Mouse (Mus musculus): ENCODE results near the gene Gatad2b.
A peak's percentile ranks its signal among the peaks of the same experiment; 100 is the strongest.

Gene Gatad2b

DNA sequence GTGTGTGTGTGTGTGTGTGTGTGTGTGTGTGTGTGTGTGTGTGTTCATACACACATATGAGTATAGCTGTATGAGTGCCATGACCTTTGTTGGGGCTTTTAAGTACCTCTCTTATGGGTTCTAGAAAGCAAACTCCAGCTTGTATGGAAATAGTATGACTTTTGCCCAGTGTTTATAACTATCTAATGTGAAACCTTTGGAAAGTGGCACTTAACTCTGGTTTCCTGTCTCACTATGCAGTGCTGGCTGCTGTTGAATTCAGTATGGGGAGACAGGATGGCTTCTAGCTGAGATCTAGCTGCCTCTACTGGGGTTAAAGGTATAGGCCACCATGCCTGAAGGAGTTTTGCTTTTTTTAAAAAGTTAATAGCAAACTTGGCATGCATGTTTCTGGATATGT lies 16.6 kb downstream of the Gatad2b start:
- DNase-seq (ENCODE audit: low read depth, low spot score), result peak; percentile 43

DNA sequence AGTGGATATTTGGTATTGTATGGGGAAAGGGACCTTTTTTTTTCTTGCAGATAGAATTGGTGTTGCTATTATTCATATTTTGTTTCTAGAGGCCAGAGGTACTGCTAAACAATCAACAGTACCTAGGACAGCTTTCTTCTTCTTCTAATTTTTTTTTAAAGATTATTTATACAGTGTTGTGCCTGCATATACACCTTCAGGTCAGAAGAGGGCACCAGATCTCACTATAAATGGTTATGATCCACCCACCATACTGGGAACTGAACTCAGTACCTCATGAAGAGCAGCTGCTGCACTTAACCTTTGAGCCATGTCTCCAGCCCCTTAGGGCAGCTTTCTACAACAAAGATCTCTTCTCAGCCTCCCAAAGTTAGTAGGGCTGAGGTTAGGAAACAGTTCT lies 20.4 kb downstream of the Gatad2b start:
- DNase-seq (ENCODE audit: low read depth, low spot score), result peak; percentile 57

DNA sequence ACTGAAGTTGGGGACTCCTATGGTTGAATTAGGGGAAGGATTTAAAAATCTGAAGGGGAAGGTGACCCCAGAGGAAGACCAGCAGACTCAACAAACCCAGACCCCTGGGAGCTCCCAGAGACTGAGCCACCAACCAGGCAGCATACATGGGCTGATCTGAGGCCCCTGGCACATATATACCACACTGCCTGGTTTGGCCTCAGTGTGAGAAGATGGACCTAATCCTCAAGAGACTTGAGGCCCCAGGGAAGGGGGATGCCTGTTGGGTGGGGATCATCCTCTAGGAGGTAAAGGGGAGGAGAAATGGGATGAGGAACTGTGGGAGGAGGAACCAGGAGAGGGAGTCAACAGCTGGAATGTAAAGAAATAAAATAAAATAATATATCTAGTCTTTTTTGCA lies 21.3 kb downstream of the Gatad2b start:
- no peak for DNase-seq (ENCODE audit: low read depth, low spot score)

DNA sequence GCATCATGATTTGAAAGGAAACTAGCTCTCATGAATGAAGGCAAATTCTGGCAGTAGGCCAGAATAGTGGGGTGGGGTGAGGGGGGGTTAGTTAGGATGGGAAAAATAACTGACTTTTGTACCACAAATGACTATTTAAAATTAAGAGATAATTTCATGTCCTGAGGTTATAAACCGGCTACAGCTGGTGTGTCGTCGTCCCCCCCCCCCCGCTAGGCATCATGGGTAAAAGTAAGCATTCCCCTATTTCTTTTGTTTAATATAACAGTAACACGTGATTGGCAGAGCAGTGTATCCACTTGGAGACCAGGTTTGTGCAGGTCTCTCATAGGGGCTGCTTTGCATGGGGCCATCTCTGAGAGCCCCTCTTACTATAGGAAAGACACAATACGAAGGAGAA lies 29.3 kb downstream of the Gatad2b start:
- peak; percentile 21 for DNase-seq (ENCODE audit: low read depth, low spot score)

DNA sequence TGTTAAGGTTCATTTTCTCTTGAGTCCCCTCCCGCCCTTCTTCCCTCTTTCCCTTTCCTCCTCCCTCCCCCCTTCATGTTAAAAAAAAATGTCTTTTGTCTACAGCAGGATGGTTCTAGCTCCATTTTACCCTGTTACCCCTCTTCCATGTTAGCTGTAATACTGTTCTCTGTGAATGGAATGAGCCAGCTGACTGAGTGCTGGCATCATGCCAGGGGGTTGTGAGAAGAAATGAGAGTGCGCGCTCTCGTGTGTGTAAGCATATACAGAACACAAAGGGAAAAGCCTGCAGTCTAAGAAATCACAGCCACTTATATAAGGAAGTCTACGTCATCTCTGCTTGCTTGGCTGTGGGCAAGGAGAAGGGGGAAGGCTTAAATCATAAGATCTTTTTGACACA lies 30.1 kb downstream of the Gatad2b start:
- peak; percentile 68 for DNase-seq (ENCODE audit: low read depth, low spot score)

DNA sequence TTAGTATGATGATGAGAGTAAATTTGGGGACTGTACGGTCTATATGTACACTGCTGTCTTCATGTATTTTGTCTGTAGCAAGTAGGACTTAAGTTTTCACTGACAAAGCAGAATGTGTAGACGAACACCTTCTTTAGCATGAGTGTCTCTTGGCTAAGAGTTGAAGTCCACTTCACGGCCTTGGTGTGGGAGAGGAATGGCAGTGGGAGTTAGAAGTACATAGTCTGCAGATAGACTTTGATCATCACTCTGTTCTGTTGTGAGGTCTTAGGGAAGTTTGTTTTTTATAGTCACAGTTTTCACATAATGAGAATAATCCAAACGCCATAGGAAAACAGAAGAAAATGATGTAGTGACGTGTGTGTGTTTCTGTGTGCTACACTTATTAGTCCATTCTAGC lies 39.5 kb downstream of the Gatad2b start:
- no peak for DNase-seq (ENCODE audit: low read depth, low spot score)

DNA sequence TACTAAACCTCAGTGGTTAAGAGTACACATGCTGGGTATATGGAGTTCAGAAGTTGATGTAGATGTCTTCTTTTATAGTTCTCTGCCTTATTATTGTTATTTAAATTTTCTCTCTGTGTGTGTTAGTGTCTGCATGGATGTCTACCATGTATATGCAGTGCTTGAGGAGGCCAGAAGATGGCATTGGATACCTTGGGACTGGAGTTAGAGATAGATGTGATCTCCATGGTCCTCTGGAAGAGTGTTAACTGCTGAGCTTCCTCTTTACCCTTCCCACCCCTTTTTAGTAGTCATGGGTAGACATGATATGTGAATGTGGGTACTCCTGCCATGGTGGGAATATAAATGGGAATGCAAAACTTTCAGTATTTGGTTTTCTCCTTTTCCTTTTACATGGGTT lies 42.5 kb downstream of the Gatad2b start:
- DNase-seq (ENCODE audit: low read depth, low spot score), result no peak

DNA sequence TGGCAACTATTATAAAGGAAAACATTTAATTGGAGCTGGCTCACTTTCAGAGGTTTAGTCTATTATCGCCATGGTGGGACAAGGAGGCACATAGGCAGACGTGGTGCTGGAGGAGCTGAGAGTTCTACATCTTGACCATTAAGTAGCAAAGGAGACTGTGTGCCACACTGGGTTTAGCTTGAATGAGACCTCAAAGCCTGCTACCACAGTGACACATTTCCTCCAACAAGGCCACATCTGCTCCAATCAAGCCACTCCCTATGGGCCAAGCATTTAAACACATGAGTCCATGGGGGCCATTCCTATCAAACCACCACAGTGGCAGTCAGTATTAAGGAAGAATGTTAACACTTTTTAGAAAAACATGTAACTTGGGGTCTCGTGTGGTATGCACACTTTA lies 45.2 kb downstream of the Gatad2b start:
- no peak for DNase-seq (ENCODE audit: low read depth, low spot score)

DNA sequence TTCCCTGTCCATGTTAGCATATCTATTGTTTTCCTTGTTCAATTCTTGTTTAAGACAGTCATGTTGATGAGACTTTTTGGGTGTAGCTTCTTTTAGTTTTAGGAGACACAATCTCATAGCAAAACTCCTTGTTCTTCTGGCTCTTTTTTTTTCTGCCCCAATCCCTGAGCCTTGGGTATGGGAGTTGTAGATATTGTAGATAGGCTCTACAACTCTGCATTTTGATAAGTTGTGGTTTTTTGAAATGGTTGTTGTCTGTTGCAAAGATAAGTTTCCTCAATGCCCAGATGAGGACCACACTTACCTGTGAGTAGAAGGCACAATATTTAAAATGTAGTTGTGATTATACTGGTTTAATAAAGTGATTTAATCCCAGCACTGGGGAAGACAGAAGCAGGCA lies 47.2 kb downstream of the Gatad2b start:
- no peak for DNase-seq (ENCODE audit: low read depth, low spot score)

DNA sequence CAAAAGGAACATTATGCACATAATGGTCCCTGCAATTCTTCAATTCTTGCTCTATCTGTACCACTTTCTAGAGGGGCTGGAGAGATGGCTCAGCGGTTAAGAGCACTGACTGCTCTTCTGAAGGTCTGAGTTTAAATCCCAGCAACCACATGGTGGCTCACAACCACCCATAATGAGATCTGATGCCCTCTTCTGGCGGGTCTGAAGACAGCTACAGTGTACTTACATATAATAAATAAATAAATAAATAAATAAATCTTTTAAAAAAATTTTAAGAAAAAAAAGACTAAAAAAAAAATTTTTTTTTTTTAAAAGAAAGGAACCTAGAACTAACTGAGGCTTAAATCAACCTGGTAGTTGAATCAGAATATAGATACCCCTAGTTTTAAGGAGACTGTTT lies 49.9 kb downstream of the Gatad2b start:
- peak; percentile 39 for DNase-seq (ENCODE audit: low read depth, low spot score)

DNA sequence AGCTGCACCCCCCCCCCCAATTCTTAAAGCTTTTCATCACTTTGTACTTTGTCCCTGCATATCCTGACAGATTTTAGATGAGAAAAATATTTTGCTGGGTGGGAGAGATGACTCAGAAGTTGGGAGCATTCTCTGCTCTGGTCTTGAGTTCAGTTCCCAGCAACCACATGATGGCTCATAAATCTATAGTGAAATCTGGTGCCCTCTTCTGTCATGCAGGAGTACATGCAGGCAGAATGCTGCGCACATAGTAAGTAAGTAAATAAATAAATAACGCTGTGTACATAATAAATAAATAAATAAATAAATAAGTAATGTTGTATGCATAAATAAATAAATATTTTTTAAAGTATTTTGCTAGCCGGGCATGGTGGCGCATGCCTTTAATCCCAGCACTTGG lies 54.9 kb downstream of the Gatad2b start:
- DNase-seq (ENCODE audit: low read depth, low spot score), result peak; percentile 8

DNA sequence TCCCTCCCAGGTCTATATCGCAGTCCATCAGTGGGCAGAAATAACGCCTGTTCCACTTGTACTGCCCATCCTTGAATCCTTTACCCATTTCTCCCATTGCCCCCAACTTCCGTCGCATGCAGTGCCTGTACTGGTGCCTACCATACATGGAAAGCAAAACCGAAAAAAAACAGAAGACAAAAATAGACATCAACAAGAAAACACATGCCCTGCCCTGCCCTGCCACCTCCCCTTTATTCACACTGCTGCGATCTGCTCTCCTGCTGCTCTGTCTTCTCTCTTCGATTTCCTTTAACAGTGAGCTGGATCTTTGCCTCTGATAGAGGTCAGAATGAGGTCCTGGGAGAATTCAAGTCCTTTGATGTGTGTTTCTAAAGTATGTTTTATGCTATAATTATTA lies 65.0 kb downstream of the Gatad2b start:
- DNase-seq (ENCODE audit: low read depth, low spot score), result no peak

DNA sequence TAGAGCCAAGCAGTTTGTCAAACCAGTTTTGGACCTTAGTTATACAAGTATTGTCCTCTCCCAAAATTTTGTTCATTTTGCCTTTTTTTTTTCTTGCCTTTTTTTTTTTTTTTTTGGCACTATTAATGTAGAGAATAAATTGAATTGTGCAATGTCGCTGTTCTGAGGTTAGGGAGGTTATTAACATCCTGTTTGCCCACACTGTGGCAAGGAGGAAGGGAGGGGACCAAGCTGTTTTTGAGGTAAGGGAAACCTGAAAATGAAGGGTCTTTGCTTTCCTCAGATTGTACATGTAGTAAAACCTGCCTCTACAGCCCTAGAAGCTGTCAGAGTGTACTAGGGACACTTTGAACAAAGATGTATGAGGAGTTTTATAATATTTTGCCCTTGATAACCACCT lies 66.3 kb downstream of the Gatad2b start:
- no peak for DNase-seq (ENCODE audit: low read depth, low spot score)

DNA sequence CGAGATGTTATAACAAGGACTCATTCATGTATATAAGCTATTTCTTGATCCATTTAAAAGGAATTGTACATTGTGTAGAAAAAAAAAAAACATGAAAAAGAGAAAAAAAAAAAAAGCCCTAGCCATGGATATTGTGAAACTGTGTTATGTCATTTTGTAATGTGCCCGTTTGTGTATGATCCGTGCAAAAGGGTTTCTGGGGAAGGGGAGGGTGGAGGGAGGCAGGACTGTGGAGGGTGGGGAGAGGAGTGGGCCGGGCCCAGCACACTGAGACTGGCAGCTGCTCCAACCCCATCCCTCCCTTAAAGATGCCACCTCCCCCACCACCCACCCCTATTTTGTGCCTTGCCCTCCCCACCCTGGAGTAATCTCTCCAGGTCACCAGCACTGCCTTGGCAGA lies 68.5 kb downstream of the Gatad2b start:
- no peak for DNase-seq (ENCODE audit: low read depth, low spot score)

DNA sequence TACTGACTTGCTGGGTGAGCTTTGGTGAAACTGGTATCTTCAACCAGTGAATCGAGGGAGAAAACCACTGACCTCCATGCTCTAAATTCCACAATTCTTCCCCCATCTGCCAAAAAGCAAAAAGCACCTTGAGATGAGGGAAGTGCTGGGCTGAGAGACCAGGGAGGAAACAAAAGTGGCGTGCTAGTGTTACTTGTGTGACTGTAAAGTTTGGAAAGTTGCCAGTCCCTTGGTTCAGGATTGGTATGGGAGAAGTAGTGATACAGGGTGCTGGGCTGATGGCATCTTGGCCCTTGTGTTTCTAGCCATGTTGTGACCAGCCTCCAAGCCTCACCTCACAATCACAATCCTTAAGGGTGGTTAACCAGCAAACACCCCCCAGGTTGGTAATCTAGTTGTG lies 69.4 kb downstream of the Gatad2b start:
- no peak for DNase-seq (ENCODE audit: low read depth, low spot score)

DNA sequence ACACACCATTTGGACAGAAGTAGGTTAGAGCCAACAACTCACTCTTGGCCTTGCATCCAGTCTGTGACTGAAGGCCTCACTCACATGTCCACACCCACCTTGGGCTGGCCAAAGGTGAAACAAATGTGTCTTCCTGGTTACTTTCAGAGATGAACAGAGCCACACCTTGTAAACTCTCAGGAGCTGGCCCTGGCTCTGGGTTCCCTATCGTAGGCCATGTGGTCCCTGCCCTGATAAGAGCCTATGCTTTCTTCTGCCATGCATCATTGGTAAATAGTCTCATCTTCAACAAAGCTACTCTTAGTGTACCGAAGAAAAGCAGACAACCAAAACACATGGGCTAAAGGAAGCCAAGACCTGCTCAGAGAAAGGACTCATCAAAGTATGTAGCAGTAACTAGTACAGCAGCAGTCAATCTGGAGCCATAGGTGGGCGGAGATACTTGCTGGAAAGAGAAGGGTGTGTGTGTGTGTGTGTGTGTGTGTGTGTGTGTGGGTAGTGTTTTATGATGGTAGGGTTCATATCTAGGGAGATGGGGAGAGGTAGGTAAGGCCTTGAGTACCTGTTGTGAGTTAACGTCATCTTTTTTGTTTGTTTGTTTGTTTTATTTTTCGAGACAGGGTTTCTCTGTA lies 74.1 kb downstream of the Gatad2b start:
- no peak for DNase-seq (ENCODE audit: low read depth, low spot score)

DNA sequence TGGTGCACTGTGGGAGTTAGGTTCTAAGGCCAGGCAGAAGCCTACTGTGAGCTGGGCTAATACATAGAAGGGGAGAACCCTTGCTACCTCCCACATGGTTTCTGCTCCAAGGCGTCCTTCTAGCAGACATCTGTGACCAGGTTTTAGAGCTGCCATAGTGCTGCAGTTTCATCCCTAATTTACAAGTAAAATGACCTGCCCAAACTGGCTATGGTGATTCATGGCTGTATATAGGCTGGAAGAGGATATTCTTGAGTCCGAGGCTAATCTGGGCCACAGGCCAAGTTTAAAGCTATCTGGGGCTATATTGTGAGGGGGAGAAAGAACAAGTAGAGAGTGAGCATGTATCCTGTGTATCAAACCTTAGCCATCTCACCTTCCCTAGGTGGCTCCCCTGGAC lies 76.1 kb downstream of the Gatad2b start:
- DNase-seq (ENCODE audit: low read depth, low spot score), result no peak

DNA sequence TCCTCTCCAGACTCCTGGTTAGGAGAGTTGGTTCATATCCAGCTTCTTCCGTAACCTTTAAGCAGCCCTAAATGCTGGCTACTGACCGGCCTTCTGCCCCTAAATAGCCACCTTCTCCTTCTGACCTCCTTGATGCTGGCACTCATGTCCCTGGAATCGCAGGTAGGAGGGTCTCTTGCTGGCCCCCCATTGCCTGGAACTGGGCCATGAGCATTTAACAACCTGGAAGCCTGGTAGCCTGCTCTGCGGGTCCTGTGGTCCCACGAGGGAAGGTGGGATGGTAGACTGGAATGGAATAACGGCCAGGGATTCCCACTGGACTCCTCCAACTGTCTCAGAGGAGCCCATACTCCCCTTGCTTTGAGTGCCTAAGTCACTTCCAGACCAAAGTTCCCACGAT lies 78.9 kb downstream of the Gatad2b start:
- no peak for DNase-seq (ENCODE audit: low read depth, low spot score)

DNA sequence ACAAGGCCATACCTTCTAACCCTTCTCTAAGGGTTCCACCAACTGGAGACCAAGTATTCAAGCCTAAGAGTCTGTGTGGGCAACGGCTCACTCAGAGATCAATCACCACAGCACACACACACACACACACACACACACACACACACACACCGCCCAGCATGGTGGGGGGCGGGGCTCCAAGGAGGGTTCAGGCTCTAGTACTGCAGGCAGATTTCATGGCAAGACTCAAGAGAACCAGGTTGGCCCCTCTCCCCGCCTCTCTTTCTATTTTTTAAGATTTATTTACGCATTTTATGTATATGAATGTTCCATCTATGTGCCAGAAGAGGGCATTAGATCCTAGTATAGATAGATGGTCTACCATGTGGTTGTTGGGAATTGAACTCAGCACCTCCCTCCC lies 79.8 kb downstream of the Gatad2b start:
- DNase-seq (ENCODE audit: low read depth, low spot score), result peak; percentile 16

DNA sequence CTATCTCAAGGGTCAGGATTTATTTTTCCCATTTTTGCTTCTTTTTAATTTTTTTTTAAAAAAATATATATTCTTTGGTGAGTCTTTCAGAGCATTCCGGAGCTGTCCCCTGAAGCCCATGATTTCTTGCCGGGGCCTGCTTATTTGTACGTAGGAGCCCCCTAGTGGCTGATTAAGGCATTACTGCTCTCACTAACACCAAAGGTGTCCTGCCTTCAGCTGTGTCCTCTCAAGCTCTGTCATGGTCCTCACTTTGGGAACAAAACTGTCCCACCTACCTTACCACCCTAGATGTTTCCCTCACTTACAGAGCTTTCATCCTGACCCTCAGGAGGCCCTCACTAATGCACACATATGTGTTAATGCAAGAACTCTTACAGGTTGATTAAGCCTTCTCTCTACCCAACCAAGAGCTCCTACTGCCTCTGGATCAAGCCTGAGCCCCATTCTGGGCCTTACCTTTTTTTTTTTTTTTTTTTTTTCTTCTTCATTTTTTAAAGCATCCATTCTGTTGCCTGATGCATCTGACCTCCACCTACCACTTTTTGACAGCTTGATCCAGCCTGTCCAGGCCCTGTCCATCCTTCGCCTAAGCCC lies 80.6 kb downstream of the Gatad2b start:
- DNase-seq (ENCODE audit: low read depth, low spot score), result peak; percentile 81

DNA sequence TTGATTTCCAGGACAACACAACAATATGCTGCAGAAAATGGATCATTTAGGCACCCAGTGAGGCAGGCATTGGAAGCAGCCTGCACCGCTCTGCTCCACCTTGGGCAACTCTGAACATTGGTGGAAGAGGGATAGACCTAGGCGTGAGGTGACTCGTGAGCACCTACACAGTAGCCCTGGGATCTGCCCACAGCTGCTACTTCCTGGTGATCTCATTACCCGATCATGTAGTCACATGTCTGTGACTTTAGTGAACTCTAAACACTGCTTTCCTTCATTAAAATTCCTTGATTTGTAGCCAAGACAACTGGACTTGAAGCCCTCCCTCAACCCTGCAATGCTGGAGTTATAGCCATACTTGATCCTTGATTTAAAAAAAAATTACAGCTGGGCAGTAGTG lies 81.4 kb downstream of the Gatad2b start:
- DNase-seq (ENCODE audit: low read depth, low spot score), result no peak

DNA sequence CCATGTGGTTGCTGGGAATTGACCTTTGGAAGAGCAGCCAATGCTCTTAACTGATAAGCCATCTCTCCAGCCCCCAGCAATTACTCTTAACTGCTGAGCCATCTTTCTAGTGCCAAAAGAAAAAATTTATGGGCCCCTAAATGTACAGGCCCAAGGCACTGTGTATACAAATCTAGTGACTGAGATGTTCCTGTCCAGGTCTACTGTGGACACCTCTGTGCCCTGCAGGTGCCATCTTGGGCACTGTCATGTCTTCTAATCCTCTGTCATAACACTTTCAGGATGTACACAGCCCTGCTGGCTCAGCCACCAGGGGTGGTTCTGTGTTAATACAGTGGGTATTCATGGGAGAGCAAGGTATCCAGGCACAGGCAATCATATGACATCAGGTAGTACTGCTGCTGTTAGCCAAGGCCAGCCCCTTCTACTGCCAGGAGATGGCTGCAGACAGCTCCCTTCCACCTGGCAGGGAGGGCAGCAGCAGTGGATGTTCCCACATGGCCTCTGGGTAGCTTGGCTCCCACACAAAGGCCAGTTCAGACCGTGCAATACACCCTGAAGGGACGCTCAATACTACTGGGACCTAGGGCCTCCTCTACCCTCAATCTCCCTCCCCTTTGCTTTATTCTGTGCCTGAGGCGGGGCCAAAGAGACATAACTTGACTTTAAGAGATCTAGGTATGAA lies 82.7 kb downstream of the Gatad2b start:
- DNase-seq (ENCODE audit: low read depth, low spot score), result no peak

DNA sequence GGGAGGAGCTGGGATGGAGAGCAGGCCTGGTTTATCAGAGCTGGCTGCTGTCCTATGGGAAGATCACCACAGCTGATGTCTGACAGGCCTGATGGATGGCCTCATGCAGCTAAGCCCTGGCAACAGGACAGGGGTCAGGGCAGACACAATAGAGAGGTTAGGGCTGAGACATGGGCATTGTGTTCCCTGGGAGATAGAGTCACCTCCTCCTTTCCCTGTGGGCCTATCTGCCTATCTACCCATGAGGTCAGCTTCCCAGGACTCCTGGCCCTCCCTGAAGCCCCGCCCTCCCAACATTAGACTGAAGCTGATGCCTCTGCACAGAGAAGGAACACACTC lies 83.2 kb downstream of the Gatad2b start:
- DNase-seq (ENCODE audit: low read depth, low spot score), result no peak

DNA sequence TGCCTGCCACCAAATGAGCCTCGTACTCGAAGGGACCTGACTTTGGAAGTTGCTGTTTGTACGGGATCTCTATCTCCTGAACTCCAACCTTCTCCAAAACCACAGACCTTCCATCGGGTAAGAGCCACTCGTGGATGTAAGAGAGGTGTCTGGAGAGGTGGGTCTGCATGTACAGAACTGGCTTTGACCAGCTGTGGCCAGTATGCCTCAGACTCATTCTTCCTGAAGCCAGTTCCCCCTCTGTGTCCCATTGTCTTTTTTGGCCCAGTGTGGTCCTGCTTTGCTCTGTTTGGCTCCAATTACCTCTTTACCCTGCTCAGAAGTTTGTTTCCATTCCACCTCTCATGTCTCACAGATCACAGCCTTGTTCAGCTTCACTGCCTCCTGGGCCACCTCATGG lies 85.5 kb downstream of the Gatad2b start:
- DNase-seq (ENCODE audit: low read depth, low spot score), result no peak
